Mouse (Mus musculus) kidney, adult 2 months (tissue): Measurements from ENCODE around the gene Isoc2b. TPM values are rescaled to one million over a fixed set of nuclear protein-coding genes. Genes with fewer than 3 reads are reported as not detected.
A peak's percentile ranks its signal among the peaks of the same experiment; 100 is the strongest.
"Not testable (repeated sequence)": the region's sequence is repeated elsewhere in the genome, so short reads cannot be mapped to it uniquely, and the experiment has no call there.

Experiments used
- DNase-seq: peaks from one replicate; pipeline ENCODE4 v3.0.0; 2021
- H3K27ac ChIP-seq: fragments of 200-500 bp; 2 replicates; pipeline ENCODE4 v1.5.1; 2012; ENCODE audit warnings: low read depth, low read length, control low read depth, inconsistent platforms; ENCODE audit not compliant: insufficient read depth
- H3K27me3 ChIP-seq: fragments of 200-500 bp; replicated peaks from 2 replicates; pipeline ENCODE4 v1.6.1; 2012; ENCODE audit warnings: mild to moderate bottlenecking, moderate library complexity, low read length, inconsistent platforms; ENCODE audit not compliant: control insufficient read depth, insufficient read depth
- H3K36me3 ChIP-seq: fragments of 200-500 bp; 2 replicates; pipeline ENCODE4 v1.6.1; 2012; ENCODE audit warnings: mild to moderate bottlenecking, moderate library complexity, low read length, inconsistent platforms; ENCODE audit not compliant: control insufficient read depth, insufficient read depth
- H3K4me1 ChIP-seq: fragments of 200-500 bp; 2 replicates; pipeline ENCODE4 v1.6.1; 2011; ENCODE audit warnings: low read length; ENCODE audit not compliant: control insufficient read depth, insufficient read depth
- H3K4me3 ChIP-seq: fragments of 200-500 bp; 2 replicates; pipeline ENCODE4 v1.5.1; 2011; ENCODE audit warnings: mild to moderate bottlenecking, low read depth, low read length, control low read depth; ENCODE audit not compliant: insufficient read depth
- CTCF ChIP-seq: fragments of 200-500 bp; conservative IDR thresholded peaks from 2 replicates; pipeline ENCODE4 v1.5.1; 2011; ENCODE audit warnings: low read depth, mild to moderate bottlenecking, control low read depth, low read length, moderate library complexity, mixed read lengths; ENCODE audit not compliant: insufficient read depth, insufficient read length
- POLR2A ChIP-seq: fragments of 200-500 bp; IDR thresholded peaks from one replicate; pipeline ENCODE4 v1.6.1; 2011; ENCODE audit warnings: low read depth, low read length, control low read depth
- WGBS: fragments of 180-500 bp; shearing (Covaris S2); methylation state at CpG from one replicate; pipeline ENCODE4 v1.1.7; 2018; 5-methylcytosine and 5-hydroxymethylcytosine counted together
- polyA plus RNA-seq: library from polyadenylated mRNA; depleted of rRNA; stranded (reverse); fragments of >200 nt; gene quantifications from 2 replicates; pipeline ENCODE4 v1.2.3, GENCODE M21; 2012; rRNA removed

The Isoc2b gene
- polyA plus RNA-seq, 1 experiment = 41.1 TPM

DNA sequence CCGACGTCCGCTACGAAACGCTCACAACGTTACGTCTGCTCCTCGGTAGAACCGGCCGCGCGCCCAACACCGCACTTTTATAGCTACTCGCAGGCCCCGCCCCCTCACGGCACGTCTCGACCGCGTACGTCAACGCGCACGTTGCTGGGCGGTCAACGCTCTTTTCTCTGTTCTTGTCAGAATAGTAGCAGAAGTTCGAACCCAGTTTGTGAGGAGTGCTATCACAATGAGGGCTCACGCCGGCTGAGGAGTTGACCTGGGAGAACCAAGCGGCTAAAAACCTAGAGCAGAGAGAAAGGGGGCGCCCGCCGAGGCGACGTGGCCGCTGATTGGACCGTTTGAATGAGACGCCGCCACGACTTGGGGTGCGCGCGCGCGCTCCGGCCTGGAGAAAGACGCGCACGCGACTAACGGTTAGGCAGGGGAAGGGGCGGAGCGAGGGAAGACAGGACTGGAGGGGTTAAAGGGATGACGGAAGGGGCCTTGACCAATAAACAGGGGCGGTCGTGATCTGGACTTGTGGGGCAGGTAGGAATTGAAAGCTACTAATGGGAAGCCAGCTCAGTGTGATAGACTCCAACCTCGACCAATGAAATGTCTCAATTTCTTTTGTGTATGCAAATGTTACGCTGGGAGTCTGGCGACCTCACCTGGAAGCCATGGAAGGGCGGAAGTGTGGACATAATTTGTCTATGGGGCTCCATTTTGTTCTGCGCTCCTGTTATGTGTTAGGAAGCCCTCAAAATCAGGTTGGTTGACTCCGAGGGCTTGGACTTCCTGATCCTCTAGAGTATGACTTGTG is 57.6 kb downstream of the Isoc2b start, which contains the start of gene Ube2s:
TSS of gene Ube2s (minus strand) at position 288 of the 802 bp plus-strand sequence.
- H3K4me3 ChIP-seq = peak within 1 kb of the TSS; percentile 83
- under 1% methylated on average over 62 of the region's 62 CpGs for WGBS
- no peaks in the 10 kb centered on the region; the same call in 1 of the 2 replicates for H3K36me3 ChIP-seq
- peak within 1 kb of the TSS; percentile 98 for H3K27ac ChIP-seq
- peaks cover 6% of the 10 kb centered on the region; the same call in 1 of the 2 replicates for H3K4me1 ChIP-seq
- TF ChIP-seq CTCF (no peak), POLR2A (peak; percentile 88)
- peak; percentile 100 for DNase-seq
- H3K27me3 ChIP-seq = no peaks in the 10 kb centered on the region

DNA sequence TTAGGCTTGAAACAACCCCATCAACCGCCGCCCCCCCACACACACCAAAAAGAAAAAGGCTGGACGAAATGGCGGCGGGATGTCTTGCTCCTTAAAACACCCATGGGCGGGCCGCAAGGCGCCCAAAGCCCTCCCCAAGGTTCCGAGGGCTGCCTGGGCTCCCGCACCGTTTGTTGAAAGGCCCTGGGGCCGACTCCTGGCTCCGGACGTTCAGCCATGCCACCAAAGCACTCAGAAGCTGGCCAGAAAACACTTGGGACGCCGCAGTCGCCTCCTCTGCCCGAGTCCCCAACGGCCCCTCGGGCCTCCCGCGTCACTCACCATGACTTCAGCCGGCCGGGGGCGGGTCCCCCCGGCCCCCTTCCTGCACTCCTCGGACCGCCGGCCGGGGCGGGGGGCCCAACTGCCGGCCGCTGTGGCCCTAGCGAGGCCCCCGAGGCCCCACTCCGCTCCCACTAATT is 58.2 kb downstream of the Isoc2b start:
- Histone ChIP-seq H3K36me3 (peaks cover 4% of the 10 kb centered on the region), H3K27ac (peak overlapping the region; percentile 26; the same call in 1 of the 2 replicates), H3K4me1 (peaks cover 6% of the 10 kb centered on the region; the same call in 1 of the 2 replicates), H3K4me3 (peak overlapping the region; percentile 73), H3K27me3 (no peaks in the 10 kb centered on the region)
- TF ChIP-seq CTCF (no peak), POLR2A (no peak)
- 1% methylated on average over 30 of the region's 36 CpGs for WGBS
- no peak for DNase-seq

DNA sequence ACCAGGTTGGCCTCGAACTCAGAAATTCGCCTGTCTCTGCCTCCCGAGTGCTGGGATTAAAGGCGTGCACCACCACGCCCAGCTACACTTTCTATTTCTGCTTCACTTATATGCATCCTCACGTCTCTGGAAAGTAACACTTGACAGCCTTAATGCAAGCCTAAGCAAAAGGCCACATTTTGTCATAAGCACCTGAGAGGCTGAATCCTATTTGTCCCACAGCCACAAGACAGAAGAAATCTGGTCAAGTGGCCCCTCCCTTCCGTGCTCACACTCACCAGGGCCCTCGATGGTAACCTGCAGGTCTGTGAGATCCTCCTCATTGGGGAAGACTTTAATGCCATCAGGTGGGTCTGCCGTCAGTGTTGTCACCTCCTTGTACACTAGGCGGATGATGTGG is 58.9 kb downstream of the Isoc2b start:
- not testable (repeated sequence) for H3K27ac ChIP-seq, H3K27me3 ChIP-seq, DNase-seq, H3K36me3 ChIP-seq, H3K4me1 ChIP-seq
- WGBS = 24% methylated on average over 10 of the region's 10 CpGs
- peak overlapping the region; percentile 73 for H3K4me3 ChIP-seq

DNA sequence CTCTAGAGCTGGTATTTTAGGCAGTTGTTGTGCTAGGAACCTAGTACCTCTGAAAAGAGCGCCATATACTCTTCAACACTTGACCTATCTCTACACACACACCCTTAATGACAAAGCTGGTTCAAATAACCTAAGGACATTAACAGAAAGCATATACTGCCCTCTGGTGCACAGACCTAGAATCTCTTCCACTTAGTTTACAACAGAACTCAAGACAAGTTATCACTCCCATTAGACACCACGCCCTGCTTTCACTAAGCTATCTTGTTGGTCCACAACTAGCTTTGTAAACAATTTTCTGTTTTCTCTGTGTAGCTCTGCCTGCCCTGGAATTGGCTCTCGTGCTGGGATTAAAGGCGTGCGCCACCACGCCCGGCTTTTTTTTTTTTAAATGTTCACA is 63.3 kb downstream of the Isoc2b start:
- no peak overlapping the region for H3K27ac ChIP-seq
- peaks cover 4% of the 10 kb centered on the region for H3K36me3 ChIP-seq
- H3K27me3 ChIP-seq = no peaks in the 10 kb centered on the region
- no peak overlapping the region for H3K4me3 ChIP-seq
- DNase-seq = peak; percentile 61
- TF ChIP-seq POLR2A (no peak), CTCF (0 out of 2 replicates have a peak, but pooled peaks have one; percentile 11)
- WGBS = 84% methylated on average over 7 of the region's 7 CpGs
- peaks cover 3% of the 10 kb centered on the region; the same call in 1 of the 2 replicates for H3K4me1 ChIP-seq

DNA sequence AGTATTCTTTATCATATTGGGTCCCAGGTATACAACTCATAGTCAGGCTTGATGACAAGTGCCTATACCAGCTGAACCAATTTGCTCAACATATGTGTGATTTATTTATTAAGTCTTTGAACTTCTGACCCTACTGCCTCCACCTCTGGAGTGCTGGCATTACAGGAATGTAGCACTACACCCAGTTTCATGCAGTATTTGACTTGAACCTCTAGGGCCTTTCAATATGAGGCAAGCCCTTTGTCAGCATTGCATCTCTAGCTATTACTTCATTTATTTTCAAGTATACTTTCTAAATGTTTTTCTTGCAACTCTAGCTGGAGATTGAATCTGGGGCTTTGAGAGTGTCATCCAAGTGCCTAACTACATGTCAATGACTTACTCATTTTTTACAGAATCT is 67.8 kb downstream of the Isoc2b start:
- no peaks in the 10 kb centered on the region for H3K4me1 ChIP-seq
- TF ChIP-seq POLR2A (no peak), CTCF (no peak)
- no peaks in the 10 kb centered on the region for H3K27me3 ChIP-seq
- peaks cover 4% of the 10 kb centered on the region for H3K36me3 ChIP-seq
- DNase-seq = no peak
- no peak overlapping the region for H3K4me3 ChIP-seq
- H3K27ac ChIP-seq = no peak overlapping the region

DNA sequence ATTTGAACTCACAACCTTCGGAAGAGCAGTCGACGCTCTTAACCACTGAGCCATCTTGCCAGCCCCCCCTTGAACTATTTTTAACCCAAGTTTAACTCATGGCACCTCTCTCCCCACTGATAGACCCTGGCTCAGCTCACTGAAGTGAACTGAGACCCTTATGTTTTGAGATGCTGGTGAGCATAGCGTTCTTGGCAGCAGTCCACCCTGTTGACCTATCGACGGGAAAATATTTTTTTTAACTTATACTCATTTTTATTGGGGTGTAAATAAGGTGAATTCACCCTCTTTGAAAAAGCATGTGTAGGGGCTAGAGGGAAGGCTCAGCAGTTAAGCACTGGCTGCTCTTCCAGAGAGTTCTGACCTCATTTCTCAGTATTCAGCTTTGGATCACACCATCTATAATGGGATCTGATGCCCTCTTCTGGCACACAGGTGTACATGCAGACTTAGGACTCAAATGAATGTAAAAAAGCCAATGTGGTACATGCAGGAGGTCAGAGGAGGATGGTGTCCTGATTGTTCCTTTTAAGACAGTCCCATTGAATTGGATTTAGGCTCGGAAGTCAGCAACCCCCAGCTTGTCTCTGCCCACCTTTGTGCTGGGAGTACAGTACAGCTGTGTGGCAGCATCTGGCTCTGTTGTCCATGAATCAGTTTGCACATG is 74.2 kb downstream of the Isoc2b start:
- TF ChIP-seq CTCF = peak; percentile 43
- no peak for TF ChIP-seq POLR2A
- H3K27me3 ChIP-seq = no peaks in the 10 kb centered on the region
- no peak overlapping the region for H3K27ac ChIP-seq
- WGBS = 59% methylated on average over 7 of the region's 7 CpGs
- 0 out of 2 replicates have a peak, but pooled peaks cover 3% of the 10 kb centered on the region for H3K4me1 ChIP-seq
- DNase-seq = peak; percentile 62
- peaks cover 2% of the 10 kb centered on the region; the same call in 1 of the 2 replicates for H3K36me3 ChIP-seq
- H3K4me3 ChIP-seq = no peak overlapping the region

Other genes starting within 250 kb of the Isoc2b start
- gene Tmem86b, start 238.8 kb downstream of the Isoc2b start, polyA plus RNA-seq = 83.0 and 86.5 TPM in 2 replicates
- gene Ppp6r1, start 211.2 kb downstream of the Isoc2b start, polyA plus RNA-seq = 103 and 109 TPM in 2 replicates
- 36.6 and 39.4 TPM in 2 replicates for gene Hspbp1, start 185.2 kb downstream of the Isoc2b start, polyA plus RNA-seq
- gene Brsk1, start 179.7 kb downstream of the Isoc2b start, polyA plus RNA-seq = 1.7 and 2.3 TPM in 2 replicates
- gene Tmem150b, start 145.0 kb downstream of the Isoc2b start, polyA plus RNA-seq = 0.57 and 0.59 TPM in 2 replicates
- 83.2 and 101 TPM in 2 replicates for gene Kmt5c, start 130.1 kb downstream of the Isoc2b start, polyA plus RNA-seq
- gene Cox6b2, start 117.2 kb downstream of the Isoc2b start, polyA plus RNA-seq = 62.7 and 84.5 TPM in 2 replicates
- gene Fam71e2, start 99.0 kb downstream of the Isoc2b start, polyA plus RNA-seq = 0.08 and 0.09 TPM in 2 replicates
- 0.13 and 0.24 TPM in 2 replicates for gene Il11, start 87.4 kb downstream of the Isoc2b start, polyA plus RNA-seq
- gene Tmem190, start 87.3 kb downstream of the Isoc2b start, polyA plus RNA-seq = 0.31 TPM in 1 of 2 replicates, not detected in the other
- 57.8 and 87.8 TPM in 2 replicates for gene Tmem238, start 80.6 kb downstream of the Isoc2b start, polyA plus RNA-seq
- 340 and 597 TPM in 2 replicates for gene Rpl28, start 77.4 kb downstream of the Isoc2b start, polyA plus RNA-seq
- gene Ube2s, start 57.7 kb downstream of the Isoc2b start, polyA plus RNA-seq = 240 and 301 TPM in 2 replicates
- 14.1 and 17.3 TPM in 2 replicates for gene Shisa7, start 25.6 kb downstream of the Isoc2b start, polyA plus RNA-seq
- 174 and 182 TPM in 2 replicates for gene Isoc2a, start 6.9 kb upstream of the Isoc2b start, polyA plus RNA-seq
- 0.16 TPM in 1 of 2 replicates, not detected in the other for gene Gm36210, start 36.3 kb upstream of the Isoc2b start, polyA plus RNA-seq
- gene Zfp628, start 45.0 kb upstream of the Isoc2b start, polyA plus RNA-seq = 12.6 and 14.4 TPM in 2 replicates
- gene Nat14, start 51.8 kb upstream of the Isoc2b start, polyA plus RNA-seq = 5.5 and 5.7 TPM in 2 replicates
- gene Ssc5d, start 55.5 kb upstream of the Isoc2b start, polyA plus RNA-seq = 1.8 and 2.1 TPM in 2 replicates
- gene Sbk2, start 94.1 kb upstream of the Isoc2b start, polyA plus RNA-seq = 0.11 and 1.6 TPM in 2 replicates
- gene Sbk3, start 100.9 kb upstream of the Isoc2b start, polyA plus RNA-seq = 0.14 and 0.19 TPM in 2 replicates
- gene Zfp579, start 125.9 kb upstream of the Isoc2b start, polyA plus RNA-seq = 49.9 and 55.2 TPM in 2 replicates
- gene Zfp524, start 144.2 kb upstream of the Isoc2b start, polyA plus RNA-seq = 35.7 and 49.6 TPM in 2 replicates
- 25.4 and 27.5 TPM in 2 replicates for gene Fiz1, start 144.4 kb upstream of the Isoc2b start, polyA plus RNA-seq
- 0.14 TPM in 1 of 2 replicates, not detected in the other for gene Gm44973, start 145.2 kb upstream of the Isoc2b start, polyA plus RNA-seq
- 21.3 and 25.1 TPM in 2 replicates for gene Zfp865, start 150.1 kb upstream of the Isoc2b start, polyA plus RNA-seq
- gene Ccdc106, start 150.3 kb upstream of the Isoc2b start, polyA plus RNA-seq = 2.3 and 3.0 TPM in 2 replicates
- not detected in 2 replicates for gene 4632433K11Rik, start 163.9 kb upstream of the Isoc2b start, polyA plus RNA-seq
- gene Zfp784, start 168.2 kb upstream of the Isoc2b start, polyA plus RNA-seq = 6.4 and 6.8 TPM in 2 replicates
- gene Zfp580, start 181.3 kb upstream of the Isoc2b start, polyA plus RNA-seq = 17.0 and 17.1 TPM in 2 replicates
- 132 and 153 TPM in 2 replicates for gene U2af2, start 191.9 kb upstream of the Isoc2b start, polyA plus RNA-seq
- 243 and 262 TPM in 2 replicates for gene Epn1, start 210.0 kb upstream of the Isoc2b start, polyA plus RNA-seq
- gene Rfpl4, start 246.7 kb upstream of the Isoc2b start, polyA plus RNA-seq = not detected in 2 replicates